Mouse (Mus musculus) adrenal gland, postnatal 0 days (tissue): ENCODE data around the gene Ccdc88c. TPM values are rescaled to one million over a fixed set of nuclear protein-coding genes. Genes with fewer than 3 reads are reported as not detected.

ENCODE experiments used
- microRNA-seq: library from miRNA; unstranded; fragments of <30 nt; microRNA quantifications from one replicate; pipeline ENCODE4, GENCODE M21; 2016; ENCODE audit warnings: borderline replicate concordance; ENCODE audit not compliant: insufficient number of aligned reads
- polyA plus RNA-seq: library from polyadenylated mRNA; unstranded; fragments of >200 nt; fragmentation: Nextera tagmentation; extraction: Ambion mirVana; gene quantifications from 2 replicates; pipeline ENCODE4 v1.2.1, GENCODE M21; 2015

The Ccdc88c gene
- polyA plus RNA-seq, result 1.5 and 2.0 TPM in 2 replicates

GRCm38 (mm10) chr12:101028954-101029731 lies at the start of gene Ccdc88c:
Ccdc88c (minus strand) TSS chr12:101029056.

DNA sequence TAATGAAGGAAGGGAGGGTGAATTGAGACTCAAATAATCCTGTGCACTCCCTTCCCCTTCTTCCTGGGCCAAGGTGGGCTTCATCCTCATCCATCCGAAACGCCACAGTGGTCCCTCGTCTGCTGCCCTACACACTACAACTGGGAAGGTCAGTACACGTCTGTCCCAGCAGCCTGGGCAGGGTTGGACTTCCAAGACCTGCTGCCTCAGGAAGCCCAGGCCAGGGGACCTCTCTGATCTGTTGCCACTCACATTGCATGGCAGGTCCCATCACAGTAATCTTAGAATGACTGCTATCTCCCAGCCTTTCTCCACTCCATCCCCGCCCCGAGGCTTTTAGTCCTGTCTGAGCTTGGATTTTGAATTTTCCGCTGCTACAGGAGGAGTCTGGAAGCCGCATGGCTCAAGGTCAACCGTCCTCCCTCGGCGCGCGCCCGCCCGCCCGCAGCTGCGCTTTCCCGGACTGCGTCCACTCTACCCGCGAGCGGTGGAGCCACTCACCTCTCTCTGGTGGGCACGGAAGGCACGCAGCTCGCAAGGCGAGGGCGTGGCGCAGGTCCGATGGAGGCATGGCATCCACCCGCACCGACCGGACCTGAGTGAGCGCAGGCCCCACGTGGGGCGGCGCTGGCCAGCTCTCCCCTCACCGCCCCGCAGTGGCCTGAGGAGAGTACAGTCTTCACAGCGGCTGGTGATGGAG lies 121.1 kb downstream of the Ccdc88c start, which contains the start of gene Gpr68:
TSS of gene Gpr68 (minus strand) at position 601 of the 700 bp plus-strand sequence.

Small RNA genes lying within 50 kb of the gene (microRNA-seq; reads per million reads assigned to microRNA genes)
- not detected for gene Mir1190

Other genes starting within 250 kb of the Ccdc88c start
- gene Dglucy, start 250.0 kb downstream of the Ccdc88c start, polyA plus RNA-seq, result 4.3 and 8.4 TPM in 2 replicates
- gene Gpr68, start 120.9 kb downstream of the Ccdc88c start, polyA plus RNA-seq, result 1.2 TPM in 2 replicates
- 15.6 and 23.5 TPM in 2 replicates for gene Ppp4r3a, start 54.6 kb upstream of the Ccdc88c start, polyA plus RNA-seq